Mouse (Mus musculus): ENCODE measurements around the gene Lsm3.

Gene Lsm3

DNA sequence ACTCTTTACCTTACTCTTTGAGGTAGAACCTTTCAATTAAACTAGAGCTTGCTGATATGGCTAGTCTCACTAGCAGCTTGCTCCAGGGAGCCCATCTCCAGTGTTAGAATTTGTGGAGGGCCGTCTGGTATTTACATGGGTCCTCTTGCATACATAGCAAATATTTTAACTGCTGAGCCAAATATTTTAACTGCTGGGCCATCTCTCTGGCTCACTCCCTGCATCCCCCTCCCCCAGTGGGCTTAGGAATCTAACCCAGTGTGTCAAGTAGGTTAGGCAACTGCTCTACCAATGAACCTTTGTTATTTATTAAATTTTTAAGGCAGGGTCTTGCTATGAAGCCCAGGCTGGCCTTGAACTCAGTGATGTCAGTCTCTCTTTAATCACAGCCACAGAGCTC is 42.8 kb downstream of the Lsm3 start:
- DNase-seq (ENCODE audit: low spot score) = no peak

DNA sequence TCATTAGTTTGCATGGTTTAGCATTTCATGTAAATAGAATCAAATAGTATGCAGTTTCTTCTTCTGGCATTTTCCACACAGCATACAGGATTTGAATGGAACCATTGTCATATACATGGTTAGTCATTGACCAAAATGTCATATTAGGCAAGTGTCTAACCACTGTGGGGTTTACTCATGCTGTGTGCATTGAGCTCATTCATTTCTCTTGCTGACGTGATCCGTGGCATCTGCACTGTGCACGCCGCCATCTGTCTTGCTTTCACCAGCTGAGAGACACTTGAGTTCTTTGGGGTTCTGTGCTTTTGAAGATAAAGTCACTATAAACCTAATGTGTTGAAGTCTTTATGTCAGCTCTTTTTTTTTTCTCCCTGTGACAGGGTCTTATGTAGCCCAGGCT is 43.6 kb downstream of the Lsm3 start:
- no peak for DNase-seq (ENCODE audit: low spot score)

DNA sequence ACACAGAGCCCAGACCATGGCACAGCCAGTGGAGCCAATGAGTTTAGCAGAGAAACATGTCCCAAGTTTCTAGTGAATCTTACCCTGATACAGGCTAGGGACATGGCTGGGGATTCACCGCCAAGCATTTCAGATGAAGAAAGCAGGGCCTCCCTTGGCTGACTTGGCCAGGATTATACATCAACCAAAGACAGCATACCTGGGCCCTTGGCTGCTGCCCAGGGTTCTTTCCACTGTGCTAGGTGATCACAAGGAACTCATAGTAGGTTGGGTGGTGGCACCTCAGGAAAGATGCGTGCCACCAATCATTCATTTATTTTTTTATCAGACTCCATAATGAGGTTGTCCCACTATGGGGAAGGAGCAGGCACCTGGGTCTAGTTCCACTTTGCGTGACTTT is 44.5 kb downstream of the Lsm3 start:
- DNase-seq (ENCODE audit: low spot score) = no peak

DNA sequence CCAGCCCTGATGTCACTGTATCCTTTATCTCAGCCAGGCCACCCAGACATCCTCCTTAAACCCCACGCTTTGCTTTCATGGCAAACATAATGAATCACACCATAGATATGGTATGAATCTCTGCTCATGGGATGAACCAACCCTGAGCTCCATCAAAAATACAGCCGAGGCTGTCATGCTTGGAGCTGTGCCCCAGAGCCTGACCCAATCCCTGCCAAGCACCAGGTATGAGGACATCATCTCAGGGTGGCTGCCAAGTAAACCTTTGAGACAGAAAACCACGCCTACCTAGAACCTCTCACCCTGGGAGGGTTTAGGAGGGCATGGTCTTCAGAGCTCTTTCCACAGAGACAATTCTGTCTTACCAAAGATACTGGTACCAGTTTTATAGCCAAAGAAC is 47.3 kb downstream of the Lsm3 start:
- DNase-seq (ENCODE audit: low spot score) = no peak

DNA sequence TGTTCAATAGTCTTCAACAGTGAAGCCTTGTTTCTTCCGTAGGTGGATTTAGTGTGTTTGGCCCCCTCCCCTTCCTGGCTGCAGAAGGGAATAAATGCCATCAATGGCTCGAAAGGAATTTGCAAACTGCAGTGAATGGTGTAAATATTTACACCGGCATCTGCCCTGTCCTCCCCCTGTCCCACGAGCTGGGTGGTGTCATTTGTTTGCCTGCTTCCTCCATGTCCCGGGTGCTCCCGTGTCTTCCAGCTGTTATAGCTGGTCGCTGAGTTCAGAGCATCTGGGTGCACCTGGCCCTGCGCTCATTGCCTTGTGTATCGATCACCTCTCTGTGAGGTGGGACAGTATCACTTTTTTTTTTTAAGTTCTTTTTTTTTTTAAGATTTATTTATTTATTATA is 50.7 kb downstream of the Lsm3 start:
- peak; percentile 30 for DNase-seq (ENCODE audit: low spot score)
